Mouse (Mus musculus) ES-Bruce4 (cell line): ENCODE measurements around the gene Taok2. TPM values are rescaled to one million over a fixed set of nuclear protein-coding genes. Genes with fewer than 3 reads are reported as not detected.

ENCODE experiments used
- H3K27ac ChIP-seq: 2 replicates; pipeline ENCODE4 v1.5.1; 2012; ENCODE audit warnings: low read length, inconsistent platforms; ENCODE audit not compliant: insufficient read depth
- H3K27me3 ChIP-seq: 2 replicates; pipeline ENCODE4 v1.6.1; 2012; ENCODE audit warnings: mild to moderate bottlenecking, low read length, inconsistent platforms; ENCODE audit not compliant: control insufficient read depth, poor library complexity, insufficient read depth, severe bottlenecking
- H3K36me3 ChIP-seq: 2 replicates; pipeline ENCODE4 v1.6.1; 2012; ENCODE audit warnings: inconsistent platforms, mild to moderate bottlenecking, low read length, moderate library complexity; ENCODE audit not compliant: control insufficient read depth, poor library complexity, insufficient read depth, severe bottlenecking
- H3K4me1 ChIP-seq: one replicate; pipeline ENCODE4 v1.8.1; 2011; ENCODE audit warnings: low read length; ENCODE audit not compliant: control insufficient read depth, insufficient read depth
- H3K4me3 ChIP-seq: 2 replicates; pipeline ENCODE4 v1.5.1; 2011; ENCODE audit warnings: low read depth, mild to moderate bottlenecking, low read length
- H3K9ac ChIP-seq: 2 replicates; pipeline ENCODE4 v1.6.1; 2012; ENCODE audit warnings: low read depth, mild to moderate bottlenecking, inconsistent platforms; ENCODE audit not compliant: poor library complexity, severe bottlenecking
- H3K9me3 ChIP-seq: replicated peaks from 2 replicates; pipeline ENCODE4 v1.6.1; 2012; ENCODE audit warnings: mild to moderate bottlenecking, low read length, inconsistent platforms; ENCODE audit not compliant: control insufficient read depth, poor library complexity, insufficient read depth, severe bottlenecking
- CTCF ChIP-seq: IDR thresholded peaks from one replicate; pipeline ENCODE4 v1.8.1; 2011; ENCODE audit warnings: low read depth, low read length
- EP300 ChIP-seq: IDR thresholded peaks from 2 replicates; pipeline ENCODE4 v1.6.1; 2011; ENCODE audit warnings: low read depth, low read length; ENCODE audit not compliant: insufficient read depth
- POLR2A ChIP-seq: IDR thresholded peaks from one replicate; pipeline ENCODE4 v1.8.1; 2011; ENCODE audit warnings: low read length; ENCODE audit not compliant: insufficient read depth
- polyA plus RNA-seq: library from polyadenylated mRNA; stranded (reverse); fragments of >200 nt; gene quantifications from 2 replicates; pipeline ENCODE4 v1.2.4, GENCODE M21; 2011; ENCODE audit warnings: low read depth; ENCODE audit not compliant: missing spikeins, insufficient read depth, insufficient read length

Gene Taok2
- polyA plus RNA-seq = 37.9 and 41.0 TPM in 2 replicates

DNA sequence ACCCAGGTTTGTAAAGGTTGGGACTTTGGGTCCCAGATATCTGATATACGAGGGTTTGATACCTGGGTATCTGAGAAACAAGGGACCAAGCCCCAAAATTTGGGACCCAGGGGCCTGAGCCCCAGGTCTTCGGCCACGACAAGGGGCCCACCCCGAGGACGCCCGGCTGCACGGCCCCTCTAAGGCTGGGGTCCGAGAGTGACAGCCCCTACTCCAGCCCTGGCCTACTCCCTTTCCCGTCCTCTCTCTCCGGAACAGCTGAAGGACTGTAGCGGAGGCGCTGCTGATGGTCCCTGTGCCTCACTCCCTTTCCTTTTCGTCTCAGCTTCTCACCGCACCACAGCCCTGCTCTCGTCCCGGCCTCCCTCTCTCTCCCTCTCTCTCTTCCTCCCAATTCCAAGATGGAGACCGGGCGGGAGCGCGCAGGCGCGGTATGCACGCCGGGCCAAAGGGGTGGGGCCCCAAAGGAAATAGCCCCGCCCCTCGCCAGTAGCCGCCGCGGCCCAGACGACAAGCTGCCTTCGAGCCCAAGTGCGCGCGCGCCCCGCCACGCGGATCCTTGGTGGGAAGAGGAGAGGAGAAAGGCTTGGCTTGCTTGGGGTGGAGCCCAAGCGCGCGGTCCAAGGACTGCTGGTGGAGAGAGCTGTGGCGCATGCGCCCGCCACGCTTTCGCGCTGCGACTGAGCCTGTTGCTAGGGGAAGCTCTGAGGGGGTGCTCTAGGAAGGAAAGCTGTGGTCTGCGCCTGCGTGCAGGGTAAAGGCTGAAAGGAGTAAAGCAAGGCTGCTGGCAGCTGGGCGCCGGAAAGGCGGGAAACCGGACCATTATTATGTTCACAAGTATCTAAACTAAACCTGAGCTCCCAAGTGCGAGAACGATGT lies at the start of gene Taok2:
Taok2 (minus strand) TSS at position 418 of the 879 bp plus-strand sequence.
- no peaks in the 10 kb centered on the region for H3K9me3 ChIP-seq
- peak within 1 kb of the TSS; percentile 75 for H3K27ac ChIP-seq
- H3K9ac ChIP-seq = peak within 1 kb of the TSS; percentile 72
- H3K4me3 ChIP-seq = peak within 1 kb of the TSS; percentile 91
- peak; percentile 66 for TF ChIP-seq POLR2A
- TF ChIP-seq EP300 = no peak
- peaks cover 11% of the 10 kb centered on the region for H3K36me3 ChIP-seq
- H3K27me3 ChIP-seq = no peaks in the 10 kb centered on the region
- peaks cover 4% of the 10 kb centered on the region for H3K4me1 ChIP-seq

DNA sequence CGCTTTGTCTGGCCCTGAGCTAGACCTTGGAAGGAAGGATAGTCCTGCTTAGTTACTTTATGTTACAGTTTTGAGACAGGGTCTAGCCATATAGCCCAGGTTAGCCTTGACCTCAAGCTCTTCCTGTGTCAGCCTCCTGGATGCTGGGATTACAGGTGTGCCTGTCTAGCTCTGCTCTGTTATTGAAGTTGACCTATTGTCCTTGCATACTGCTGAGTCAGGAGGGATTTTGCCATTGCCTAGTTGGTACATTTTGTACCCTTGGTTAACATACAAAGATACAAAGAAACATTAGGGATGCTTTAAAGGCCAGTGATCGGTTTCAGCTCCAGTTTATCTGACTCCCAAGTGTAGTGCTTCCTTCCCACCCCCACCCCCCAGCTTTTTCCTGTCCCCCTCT lies 48.1 kb upstream of the Taok2 start:
- no peaks in the 10 kb centered on the region for H3K9me3 ChIP-seq
- no peak overlapping the region for H3K27ac ChIP-seq
- H3K4me3 ChIP-seq = no peak overlapping the region
- TF ChIP-seq CTCF = no peak
- TF ChIP-seq POLR2A = no peak
- TF ChIP-seq EP300 = no peak
- H3K27me3 ChIP-seq = no peaks in the 10 kb centered on the region
- H3K9ac ChIP-seq = no peak overlapping the region
- H3K36me3 ChIP-seq = peaks cover 34% of the 10 kb centered on the region
- peaks cover 2% of the 10 kb centered on the region for H3K4me1 ChIP-seq

DNA sequence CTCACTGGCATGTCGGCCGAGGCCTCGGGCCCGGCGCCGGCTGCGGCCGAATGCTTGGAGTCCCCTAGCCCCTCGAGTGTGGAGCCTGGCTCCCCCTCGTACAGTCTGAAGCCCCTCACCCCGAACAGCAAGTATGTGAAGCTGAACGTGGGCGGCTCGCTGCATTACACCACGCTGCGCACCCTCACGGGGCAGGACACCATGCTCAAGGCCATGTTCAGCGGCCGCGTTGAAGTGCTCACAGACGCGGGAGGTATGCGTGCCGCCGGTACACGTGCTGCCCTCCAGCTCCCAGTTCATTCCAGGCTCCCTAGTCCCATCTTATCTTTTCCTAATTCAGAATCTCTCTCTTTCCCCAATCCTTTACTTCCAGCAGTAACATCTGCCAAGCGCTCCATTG lies 44.5 kb upstream of the Taok2 start:
- TF ChIP-seq EP300 = no peak
- TF ChIP-seq POLR2A = no peak
- TF ChIP-seq CTCF = no peak
- no peak overlapping the region for H3K27ac ChIP-seq
- H3K36me3 ChIP-seq = peaks cover 17% of the 10 kb centered on the region
- H3K4me1 ChIP-seq = peaks cover 2% of the 10 kb centered on the region
- no peaks in the 10 kb centered on the region for H3K9me3 ChIP-seq
- H3K9ac ChIP-seq = peak overlapping the region; percentile 77
- peak overlapping the region; percentile 91 for H3K4me3 ChIP-seq
- no peaks in the 10 kb centered on the region for H3K27me3 ChIP-seq

DNA sequence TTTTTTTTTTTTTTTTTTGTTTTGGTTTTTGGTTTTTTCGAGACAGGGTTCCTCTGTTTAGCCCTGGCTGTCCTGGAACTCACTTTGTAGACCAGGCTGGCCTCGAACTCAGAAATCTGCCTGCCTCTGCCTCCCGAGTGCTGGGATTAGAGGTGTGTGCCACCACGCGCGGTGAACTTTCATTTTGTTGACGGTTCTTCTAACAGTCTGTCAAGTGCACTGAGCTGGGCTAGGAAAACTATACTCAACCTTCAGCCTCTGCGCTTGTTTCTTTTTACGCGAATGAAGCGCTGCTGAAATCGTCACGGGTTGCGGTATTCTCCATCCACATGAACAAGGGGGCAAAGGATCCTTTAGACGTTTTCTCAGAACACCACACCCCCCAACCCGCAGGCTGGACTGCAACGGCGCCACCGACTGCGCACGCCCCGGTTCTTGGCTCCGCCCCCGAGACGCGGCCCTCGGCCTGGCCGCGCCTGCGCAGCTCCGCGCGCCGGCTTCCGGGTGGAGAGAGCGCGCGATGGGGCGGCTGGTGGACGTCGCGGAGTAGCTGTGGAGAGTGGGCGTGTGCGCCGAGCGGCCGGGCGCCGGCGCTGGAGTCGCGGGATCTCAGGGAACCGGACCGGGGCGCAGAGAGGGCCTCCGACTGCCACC lies 44.0 kb upstream of the Taok2 start, which contains the start of gene Kctd13:
Kctd13 (plus strand) TSS at position 496 of the 654 bp plus-strand sequence.
- Histone ChIP-seq H3K27me3 (no peaks in the 10 kb centered on the region), H3K4me1 (peaks cover 2% of the 10 kb centered on the region), H3K9me3 (no peaks in the 10 kb centered on the region), H3K9ac (peak within 1 kb of the TSS; percentile 77), H3K27ac (no peak within 1 kb of the TSS), H3K4me3 (peak within 1 kb of the TSS; percentile 91), H3K36me3 (peaks cover 14% of the 10 kb centered on the region)
- TF ChIP-seq EP300 (no peak), POLR2A (peak; percentile 51)

DNA sequence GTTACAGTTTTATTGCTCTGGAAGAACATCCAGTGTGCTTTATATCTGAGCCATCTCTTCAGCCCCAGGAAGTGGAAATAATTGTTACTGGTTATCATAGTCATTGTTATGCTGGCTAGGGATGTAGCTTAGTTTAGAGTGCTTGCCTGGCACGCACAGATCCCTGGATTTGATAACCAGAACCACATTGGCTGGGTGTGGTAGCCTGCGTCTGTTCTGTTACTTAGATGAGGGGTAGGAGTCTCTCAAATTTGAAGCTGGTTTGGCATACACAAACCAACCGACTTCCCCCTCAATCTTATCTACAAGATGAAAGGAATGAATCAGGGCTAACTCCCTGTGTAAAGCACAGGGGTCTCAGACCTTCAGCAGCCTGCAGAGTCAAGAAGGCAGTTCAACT lies 41.8 kb upstream of the Taok2 start:
- Histone ChIP-seq H3K27me3 (no peaks in the 10 kb centered on the region), H3K36me3 (peaks cover 11% of the 10 kb centered on the region), H3K27ac (no peak overlapping the region), H3K4me1 (no peaks in the 10 kb centered on the region), H3K9me3 (no peaks in the 10 kb centered on the region), H3K4me3 (no peak overlapping the region), H3K9ac (no peak overlapping the region)
- no peak for TF ChIP-seq POLR2A
- no peak for TF ChIP-seq CTCF
- no peak for TF ChIP-seq EP300

DNA sequence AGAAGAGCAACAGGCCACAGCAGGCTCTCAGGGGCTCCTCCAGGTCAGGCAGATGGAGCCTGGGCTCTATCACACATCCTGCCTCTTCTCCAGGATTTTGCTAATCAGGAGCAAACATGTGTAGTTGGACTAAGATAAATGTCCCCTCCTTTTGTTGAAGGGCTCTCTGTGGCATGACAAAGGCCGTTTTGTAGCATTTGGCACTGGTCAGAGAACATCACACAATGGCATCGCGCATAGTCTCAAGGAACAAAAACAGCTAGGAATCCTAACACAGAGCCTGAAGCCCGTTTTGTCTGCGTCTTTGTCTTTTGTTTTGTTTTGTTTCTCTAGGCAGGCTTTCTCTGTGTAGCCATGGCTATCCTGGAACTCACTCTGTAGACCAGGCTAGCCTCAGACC lies 39.5 kb upstream of the Taok2 start:
- Histone ChIP-seq H3K36me3 (no peaks in the 10 kb centered on the region), H3K9ac (no peak overlapping the region), H3K27ac (no peak overlapping the region), H3K4me3 (no peak overlapping the region), H3K27me3 (no peaks in the 10 kb centered on the region), H3K9me3 (no peaks in the 10 kb centered on the region), H3K4me1 (no peaks in the 10 kb centered on the region)
- TF ChIP-seq POLR2A (no peak), CTCF (no peak), EP300 (no peak)
